Mouse (Mus musculus) granulocyte monocyte progenitor cell, adult 5-6 weeks (primary cell): Measurements from ENCODE around the gene Gm5935. TPM values are rescaled to one million over a fixed set of nuclear protein-coding genes. Genes with fewer than 3 reads are reported as not detected.
"Not testable (repeated sequence)": the region's sequence is repeated elsewhere in the genome, so short reads cannot be mapped to it uniquely, and the experiment has no call there.

Experiments used
- ATAC-seq: replicated peaks from 2 replicates; pipeline ENCODE4 v1.8.0; 2016; ENCODE audit warnings: mild to moderate bottlenecking, moderate TSS enrichment, inconsistent platforms; ENCODE audit not compliant: poor library complexity, severe bottlenecking
- total RNA-seq, 2 experiments: library from RNA; stranded (forward) in 1 of 2; stranded (reverse) in 1 of 2; fragments of 200-712, 200-1000 nt in 1 of 2; fragments of >200 nt in 1 of 2; fragmentation: Nextera tagmentation in 1 of 2; gene quantifications; 2 replicates each; pipeline ENCODE4 v1.2.3; 2014 to 2017

Gm5935 gene
- total RNA-seq (2014; fragmentation: Nextera tagmentation) (not detected in 2 replicates), total RNA-seq (2017) (not detected in 2 replicates)

- ATAC-seq = not testable (repeated sequence)
These were observed at the start of gene Gm5935 for GRCm38 (mm10) chrX:24775064-24775463. TSS of gene Gm5935 (minus strand) at chrX:24775164.

Other genes starting within 250 kb of the Gm5935 start
- gene Gm4297, start 200.3 kb downstream of the Gm5935 start, total RNA-seq (2014; fragmentation: Nextera tagmentation) = not detected in 2 replicates
- not detected in 2 replicates for gene Gm4297, start 200.3 kb downstream of the Gm5935 start, total RNA-seq (2017)